ENCODE assay signal across 19 mouse cellular contexts in the genomic region with DNA sequence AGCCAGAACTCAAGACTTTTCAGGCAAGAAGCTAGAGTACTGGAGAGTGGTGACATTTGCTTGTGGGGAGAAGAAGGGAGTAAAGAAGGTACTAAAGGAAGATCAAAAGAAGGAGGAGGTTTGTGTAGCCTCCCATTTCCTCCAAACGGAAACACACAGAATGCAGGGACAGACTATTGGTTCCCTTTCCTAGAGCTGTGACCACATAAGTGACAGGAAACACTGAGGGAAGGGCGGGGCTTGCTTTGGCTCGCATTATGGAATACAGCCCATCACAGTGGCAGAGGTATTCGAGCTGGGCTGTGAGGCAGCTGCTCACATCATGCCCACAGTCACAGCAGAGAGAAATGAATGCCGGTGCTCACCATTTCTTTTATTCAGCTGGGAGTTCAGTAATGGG. TPM values are rescaled to one million over a fixed set of nuclear protein-coding genes. Genes with fewer than 3 reads are reported as not detected.
A peak's percentile ranks its signal among the peaks of the same experiment; 100 is the strongest.
DNase-seq lines count a peak whose midpoint lies in the region; ATAC-seq and TF ChIP-seq lines count a peak whose summit lies in the region.
"Had no signal": no experiment of that assay in that cellular context is flagged by ENCODE, and none has a peak within 500 bp of the region (broad histone marks: within the 10 kb centered on the region; RNA-seq: fewer than 3 reads in every experiment).

No protein-coding gene starts in this region.

- no peak for TF ChIP-seq CTCF in heart, adult 2 months (IDR thresholded peaks at IDR 0.05)
- no peak for TF ChIP-seq CTCF in intestine, postnatal 0 days (IDR thresholded peaks at IDR 0.05; ENCODE audit: low read depth)

- WGBS in heart, embryonic 13.5 days, result 29% methylated on average over 5 of the region's 5 CpGs
- WGBS in heart, adult 2 months, result 16% methylated on average over 5 of the region's 5 CpGs
- WGBS in forebrain, embryonic 15.5 days, result 29% methylated on average over 5 of the region's 5 CpGs
- 32% methylated on average over 5 of the region's 5 CpGs for WGBS in intestine, postnatal 0 days

- no peaks in the 10 kb centered on the region for H3K79me2 ChIP-seq in heart, adult 2 months (replicated peaks; ENCODE audit: control insufficient read depth, insufficient read depth, low read length)

- no peak for TF ChIP-seq EP300 in heart, adult 2 months (IDR thresholded peaks at IDR 0.05; ENCODE audit: insufficient read depth, low read depth, low read length)

- no peak overlapping the region for H3K9ac ChIP-seq in heart, embryonic 13.5 days
- no peak overlapping the region for H3K9ac ChIP-seq in heart, adult 2 months (ENCODE audit: low read depth, low read length)
- H3K9ac ChIP-seq in forebrain, embryonic 15.5 days (replicated peaks), result no peak overlapping the region
- H3K9ac ChIP-seq in intestine, postnatal 0 days (ENCODE audit: low read depth, low read length), result no peak overlapping the region
- H3K9ac ChIP-seq: heart, embryonic 15.5 days had no signal

- H3K4me3 ChIP-seq in heart, embryonic 13.5 days, result no peak overlapping the region
- H3K4me3 ChIP-seq in heart, adult 2 months, result no peak overlapping the region
- no peak overlapping the region for H3K4me3 ChIP-seq in forebrain, embryonic 15.5 days
- H3K4me3 ChIP-seq in intestine, postnatal 0 days (ENCODE audit: low read depth, low read length), result no peak overlapping the region
- H3K4me3 ChIP-seq: heart, embryonic 15.5 days had no signal

- intact Hi-C loops in heart, adult 2 months (cut with DNase I), result no loop called here

- H3K27ac ChIP-seq in heart, embryonic 13.5 days (replicated peaks), result no peak overlapping the region
- no peak overlapping the region for H3K27ac ChIP-seq in heart, adult 2 months
- no peak overlapping the region for H3K27ac ChIP-seq in forebrain, embryonic 15.5 days (replicated peaks)
- H3K27ac ChIP-seq in intestine, postnatal 0 days (ENCODE audit: low read depth, low read length), result no peak overlapping the region
- H3K27ac ChIP-seq: heart, embryonic 15.5 days had no signal

- H3K9me3 ChIP-seq in heart, embryonic 13.5 days, result no peaks in the 10 kb centered on the region
- no peaks in the 10 kb centered on the region for H3K9me3 ChIP-seq in forebrain, embryonic 15.5 days
- no peaks in the 10 kb centered on the region for H3K9me3 ChIP-seq in intestine, postnatal 0 days (ENCODE audit: control insufficient read depth)
- H3K9me3 ChIP-seq: heart, embryonic 15.5 days had no signal

- no peak for DNase-seq in heart, adult 2 months
- peak; percentile 91 for DNase-seq in 416B (ENCODE audit: low read depth)
- no peak for DNase-seq in cerebellum, postnatal 4 days (ENCODE audit: low spot score in 2 of 2)
- DNase-seq: cerebellum, adult 9-11 months; right cerebral cortex, postnatal 14 days had no signal

- no peak for ATAC-seq in heart, embryonic 13.5 days (ENCODE audit: extremely low read depth, insufficient number of reproducible peaks, low FRiP score, low TSS enrichment)
- ATAC-seq in granulocyte monocyte progenitor cell, adult 5-6 weeks (replicated peaks; ENCODE audit: poor library complexity, severe bottlenecking), result peak; percentile 57
- ATAC-seq in megakaryocyte, adult 5-6 weeks (ENCODE audit: poor library complexity, severe bottlenecking), result peak; percentile 51
- no peak for ATAC-seq in forebrain, embryonic 15.5 days (replicated peaks)
- ATAC-seq in intestine, postnatal 0 days, result no peak
- ATAC-seq: hindbrain, embryonic 16.5 days had no signal

- H3K4me1 ChIP-seq in heart, embryonic 13.5 days, result peaks cover 21% of the 10 kb centered on the region
- peaks cover 2% of the 10 kb centered on the region for H3K4me1 ChIP-seq in heart, adult 2 months (ENCODE audit: control insufficient read depth, insufficient read depth, low read length)
- H3K4me1 ChIP-seq in forebrain, embryonic 15.5 days, result peaks cover 22% of the 10 kb centered on the region
- no peaks in the 10 kb centered on the region for H3K4me1 ChIP-seq in intestine, postnatal 0 days (replicated peaks; ENCODE audit: control insufficient read depth, insufficient read depth, low read length)

- TF ChIP-seq POLR2A in heart, adult 2 months (IDR thresholded peaks at IDR 0.05; ENCODE audit: insufficient read depth, low read depth, low read length), result no peak

- H3K27me3 ChIP-seq in heart, embryonic 13.5 days (replicated peaks), result peaks cover 100% of the 10 kb centered on the region
- H3K27me3 ChIP-seq in heart, adult 2 months (ENCODE audit: control insufficient read depth, insufficient read depth, low read length), result peaks cover 25% of the 10 kb centered on the region
- H3K27me3 ChIP-seq in forebrain, embryonic 15.5 days, result peaks cover 100% of the 10 kb centered on the region
- H3K27me3 ChIP-seq in intestine, postnatal 0 days (replicated peaks; ENCODE audit: control insufficient read depth, insufficient read depth, low read length), result peaks cover 90% of the 10 kb centered on the region

- H3K36me3 ChIP-seq in heart, embryonic 13.5 days, result no peaks in the 10 kb centered on the region
- H3K36me3 ChIP-seq in heart, adult 2 months (ENCODE audit: control insufficient read depth, insufficient read depth, low read length), result no peaks in the 10 kb centered on the region
- H3K36me3 ChIP-seq in forebrain, embryonic 15.5 days, result no peaks in the 10 kb centered on the region
- no peaks in the 10 kb centered on the region for H3K36me3 ChIP-seq in intestine, postnatal 0 days (ENCODE audit: control insufficient read depth, insufficient read depth)
- H3K36me3 ChIP-seq: heart, embryonic 15.5 days had no signal

- peak overlapping the region; percentile 4; the same call in 1 of the 2 replicates for H3K4me2 ChIP-seq in heart, embryonic 13.5 days
- no peak overlapping the region for H3K4me2 ChIP-seq in forebrain, embryonic 15.5 days (replicated peaks)
- no peak overlapping the region for H3K4me2 ChIP-seq in intestine, postnatal 0 days (replicated peaks; ENCODE audit: low read depth)
- H3K4me2 ChIP-seq: heart, embryonic 15.5 days had no signal

RNA-seq across cellular contexts. Expression of a gene that starts 7.7 kb away (rescaled TPM):
- polyA plus RNA-seq in heart, embryonic 13.5 days (2015; fragmentation: Nextera tagmentation; extraction: Ambion mirVana), result 0.59 and 3.3 TPM in 2 replicates
- total RNA-seq in heart, adult 2 months (2021), result not detected
- 0.23 TPM in 1 of 2 replicates, not detected in the other for polyA plus RNA-seq in heart, adult 2 months (2012; rRNA removed)
- total RNA-seq in granulocyte monocyte progenitor cell, adult 5-6 weeks (2014; fragmentation: Nextera tagmentation), result 12.8 and 15.1 TPM in 2 replicates
- total RNA-seq in granulocyte monocyte progenitor cell, adult 5-6 weeks (2017), result 8.3 and 9.1 TPM in 2 replicates
- 3.7 and 4.3 TPM in 2 replicates for total RNA-seq in megakaryocyte, adult 5-6 weeks (2015)
- total RNA-seq in megakaryocyte, adult 5-6 weeks (2017), result 2.8 and 5.2 TPM in 2 replicates
- polyA plus RNA-seq in forebrain, embryonic 15.5 days (2015; fragmentation: Nextera tagmentation; extraction: Ambion mirVana), result 0.14 TPM in 1 of 2 replicates, not detected in the other
- 4.0 and 4.1 TPM in 2 replicates for polyA plus RNA-seq in intestine, postnatal 0 days (2015; fragmentation: Nextera tagmentation; extraction: Ambion mirVana)
- total RNA-seq: gastrocnemius, adult 8-10 months; liver, adult 2 months had no signal
- polyA plus RNA-seq: hindbrain, embryonic 16.5 days; liver, adult 2 months; midbrain, postnatal 0 days had no signal

RNA-seq across cellular contexts. Expression of a gene that starts 20.8 kb away (rescaled TPM):
- 0.05 and 0.07 TPM in 2 replicates for polyA plus RNA-seq in heart, embryonic 13.5 days (2015; fragmentation: Nextera tagmentation; extraction: Ambion mirVana)
- not detected for total RNA-seq in heart, adult 2 months (2021)
- 0.06 TPM in 2 replicates for polyA plus RNA-seq in heart, adult 2 months (2012; rRNA removed)
- total RNA-seq in granulocyte monocyte progenitor cell, adult 5-6 weeks (2014; fragmentation: Nextera tagmentation), result not detected in 2 replicates
- not detected in 2 replicates for total RNA-seq in granulocyte monocyte progenitor cell, adult 5-6 weeks (2017)
- total RNA-seq in megakaryocyte, adult 5-6 weeks (2015), result not detected in 2 replicates
- total RNA-seq in megakaryocyte, adult 5-6 weeks (2017), result not detected in 2 replicates
- polyA plus RNA-seq in forebrain, embryonic 15.5 days (2015; fragmentation: Nextera tagmentation; extraction: Ambion mirVana), result not detected in 2 replicates
- polyA plus RNA-seq in intestine, postnatal 0 days (2015; fragmentation: Nextera tagmentation; extraction: Ambion mirVana), result not detected in 2 replicates
- total RNA-seq: adrenal gland, adult 18-20 months; gastrocnemius, adult 8-10 months; layer of hippocampus, adult 8-10 months; liver, adult 2 months had no signal
- polyA plus RNA-seq: C2C12; embryonic facial prominence, embryonic 11.5 days; heart, embryonic 15.5 days; hindbrain, embryonic 16.5 days; liver, adult 2 months; midbrain, postnatal 0 days had no signal

RNA-seq across cellular contexts. Expression of a gene that starts 33.5 kb away (rescaled TPM):
- 4.1 and 11.0 TPM in 2 replicates for polyA plus RNA-seq in heart, embryonic 13.5 days (2015; fragmentation: Nextera tagmentation; extraction: Ambion mirVana)
- total RNA-seq in heart, adult 2 months (2021), result 1 to 10 TPM; 8.1 to 10.0 TPM
- 1.1 TPM in 1 of 2 replicates, not detected in the other for polyA plus RNA-seq in heart, adult 2 months (2012; rRNA removed)
- total RNA-seq in granulocyte monocyte progenitor cell, adult 5-6 weeks (2014; fragmentation: Nextera tagmentation), result 13.4 TPM in 1 of 2 replicates, not detected in the other
- 1,444 and 2,588 TPM in 2 replicates for total RNA-seq in granulocyte monocyte progenitor cell, adult 5-6 weeks (2017)
- 0.91 and 1.1 TPM in 2 replicates for total RNA-seq in megakaryocyte, adult 5-6 weeks (2015)
- total RNA-seq in megakaryocyte, adult 5-6 weeks (2017), result 48.2 and 145 TPM in 2 replicates
- polyA plus RNA-seq in forebrain, embryonic 15.5 days (2015; fragmentation: Nextera tagmentation; extraction: Ambion mirVana), result 2.5 and 9.8 TPM in 2 replicates
- polyA plus RNA-seq in intestine, postnatal 0 days (2015; fragmentation: Nextera tagmentation; extraction: Ambion mirVana), result 3.4 and 5.3 TPM in 2 replicates
- polyA plus RNA-seq: heart, embryonic 15.5 days; hindbrain, embryonic 16.5 days; liver, adult 2 months had no signal

RNA-seq across cellular contexts. Expression of a gene that starts 33.8 kb away (rescaled TPM):
- polyA plus RNA-seq in heart, embryonic 13.5 days (2015; fragmentation: Nextera tagmentation; extraction: Ambion mirVana), result 3.1 and 3.4 TPM in 2 replicates
- 10 to 100 TPM in 1 of 2 experiments, 1 to 10 TPM in 1; 7.3 to 10.0 TPM for total RNA-seq in heart, adult 2 months (2021)
- polyA plus RNA-seq in heart, adult 2 months (2012; rRNA removed), result not detected in 2 replicates
- 9.6 and 80.5 TPM in 2 replicates for total RNA-seq in granulocyte monocyte progenitor cell, adult 5-6 weeks (2014; fragmentation: Nextera tagmentation)
- total RNA-seq in granulocyte monocyte progenitor cell, adult 5-6 weeks (2017), result 2,021 and 2,596 TPM in 2 replicates
- total RNA-seq in megakaryocyte, adult 5-6 weeks (2015), result 78.9 and 108 TPM in 2 replicates
- 1,539 and 1,747 TPM in 2 replicates for total RNA-seq in megakaryocyte, adult 5-6 weeks (2017)
- polyA plus RNA-seq in forebrain, embryonic 15.5 days (2015; fragmentation: Nextera tagmentation; extraction: Ambion mirVana), result 4.5 and 4.6 TPM in 2 replicates
- polyA plus RNA-seq in intestine, postnatal 0 days (2015; fragmentation: Nextera tagmentation; extraction: Ambion mirVana), result 0.90 and 1.8 TPM in 2 replicates
- polyA plus RNA-seq: midbrain, postnatal 0 days had no signal

RNA-seq across cellular contexts. Expression of a gene that starts 39.3 kb away (rescaled TPM):
- 10.8 and 11.3 TPM in 2 replicates for polyA plus RNA-seq in heart, embryonic 13.5 days (2015; fragmentation: Nextera tagmentation; extraction: Ambion mirVana)
- total RNA-seq in heart, adult 2 months (2021), result 10 to 100 TPM; 11.9 to 18.1 TPM
- 5.8 and 8.3 TPM in 2 replicates for polyA plus RNA-seq in heart, adult 2 months (2012; rRNA removed)
- 56.3 and 74.3 TPM in 2 replicates for total RNA-seq in granulocyte monocyte progenitor cell, adult 5-6 weeks (2014; fragmentation: Nextera tagmentation)
- total RNA-seq in granulocyte monocyte progenitor cell, adult 5-6 weeks (2017), result 87.0 TPM in 2 replicates
- total RNA-seq in megakaryocyte, adult 5-6 weeks (2015), result 34.9 and 43.5 TPM in 2 replicates
- 115 and 127 TPM in 2 replicates for total RNA-seq in megakaryocyte, adult 5-6 weeks (2017)
- polyA plus RNA-seq in forebrain, embryonic 15.5 days (2015; fragmentation: Nextera tagmentation; extraction: Ambion mirVana), result 16.9 and 19.2 TPM in 2 replicates
- polyA plus RNA-seq in intestine, postnatal 0 days (2015; fragmentation: Nextera tagmentation; extraction: Ambion mirVana), result 9.4 and 9.9 TPM in 2 replicates

Comparison
In these comparisons a context has a peak if more than half of its experiments do, and no peak if none do; other contexts are left out.
1. ATAC-seq: peak in granulocyte monocyte progenitor cell, adult 5-6 weeks (single experiment) and megakaryocyte, adult 5-6 weeks (single experiment); none in heart, embryonic 13.5 days (single experiment), forebrain, embryonic 15.5 days (single experiment) and intestine, postnatal 0 days (single experiment).